Mouse (Mus musculus): ENCODE results near the gene Ccdc24. TPM values are rescaled to one million over a fixed set of nuclear protein-coding genes. Genes with fewer than 3 reads are reported as not detected.

Gene Ccdc24
- total RNA-seq (2017) = 0.15 and 0.32 TPM in 2 replicates

- ATAC-seq (replicated peaks; ENCODE audit: low read depth, poor library complexity, severe bottlenecking) = no peak
Observed at GRCm38 (mm10) chr4:117872471-117872886, at the start of gene Ccdc24. Gene Ccdc24, minus strand, starts transcription at chr4:117872557.

GRCm38 (mm10) chr4:117921358-117921757, 49.0 kb upstream of the Ccdc24 start:
- no peak for ATAC-seq (replicated peaks; ENCODE audit: low read depth, poor library complexity, severe bottlenecking)

GRCm38 (mm10) chr4:117918762-117919161, 46.4 kb upstream of the Ccdc24 start:
- ATAC-seq (replicated peaks; ENCODE audit: low read depth, poor library complexity, severe bottlenecking) = no peak

GRCm38 (mm10) chr4:117918261-117918660, 45.9 kb upstream of the Ccdc24 start:
- no peak for ATAC-seq (replicated peaks; ENCODE audit: low read depth, poor library complexity, severe bottlenecking)

GRCm38 (mm10) chr4:117917847-117918246, 45.5 kb upstream of the Ccdc24 start:
- ATAC-seq (replicated peaks; ENCODE audit: low read depth, poor library complexity, severe bottlenecking) = no peak

GRCm38 (mm10) chr4:117917402-117917801, 45.0 kb upstream of the Ccdc24 start:
- ATAC-seq (replicated peaks; ENCODE audit: low read depth, poor library complexity, severe bottlenecking) = no peak

- ATAC-seq (replicated peaks; ENCODE audit: low read depth, poor library complexity, severe bottlenecking) = no peak
Observed at GRCm38 (mm10) chr4:117916386-117916785, 44.0 kb upstream of the Ccdc24 start.

GRCm38 (mm10) chr4:117915489-117916105, 43.2 kb upstream of the Ccdc24 start:
- peak; percentile 24 for ATAC-seq (replicated peaks; ENCODE audit: low read depth, poor library complexity, severe bottlenecking)

GRCm38 (mm10) chr4:117914591-117915442, 42.5 kb upstream of the Ccdc24 start, which contains the start of gene Ipo13:
Gene Ipo13, minus strand, starts transcription at chr4:117914999.
- peak; percentile 85 for ATAC-seq (replicated peaks; ENCODE audit: low read depth, poor library complexity, severe bottlenecking)

GRCm38 (mm10) chr4:117914031-117914430, 41.7 kb upstream of the Ccdc24 start:
- no peak for ATAC-seq (replicated peaks; ENCODE audit: low read depth, poor library complexity, severe bottlenecking)

GRCm38 (mm10) chr4:117913421-117913820, 41.1 kb upstream of the Ccdc24 start:
- ATAC-seq (replicated peaks; ENCODE audit: low read depth, poor library complexity, severe bottlenecking) = no peak

- no peak for ATAC-seq (replicated peaks; ENCODE audit: low read depth, poor library complexity, severe bottlenecking)
Observed at GRCm38 (mm10) chr4:117912685-117913273, 40.4 kb upstream of the Ccdc24 start.

GRCm38 (mm10) chr4:117912131-117912561, 39.8 kb upstream of the Ccdc24 start:
- ATAC-seq (replicated peaks; ENCODE audit: low read depth, poor library complexity, severe bottlenecking) = no peak

GRCm38 (mm10) chr4:117908834-117909453, 36.6 kb upstream of the Ccdc24 start:
- no peak for ATAC-seq (replicated peaks; ENCODE audit: low read depth, poor library complexity, severe bottlenecking)

- no peak for ATAC-seq (replicated peaks; ENCODE audit: low read depth, poor library complexity, severe bottlenecking)
Observed at GRCm38 (mm10) chr4:117906196-117906595, 33.8 kb upstream of the Ccdc24 start.

GRCm38 (mm10) chr4:117904761-117905160, 32.4 kb upstream of the Ccdc24 start:
- ATAC-seq (replicated peaks; ENCODE audit: low read depth, poor library complexity, severe bottlenecking) = no peak

- ATAC-seq (replicated peaks; ENCODE audit: low read depth, poor library complexity, severe bottlenecking) = no peak
Observed at GRCm38 (mm10) chr4:117904094-117904493, 31.7 kb upstream of the Ccdc24 start.

- no peak for ATAC-seq (replicated peaks; ENCODE audit: low read depth, poor library complexity, severe bottlenecking)
Observed at GRCm38 (mm10) chr4:117898111-117898510, 25.8 kb upstream of the Ccdc24 start.

- no peak for ATAC-seq (replicated peaks; ENCODE audit: low read depth, poor library complexity, severe bottlenecking)
Observed at GRCm38 (mm10) chr4:117896031-117896430, 23.7 kb upstream of the Ccdc24 start.

- ATAC-seq (replicated peaks; ENCODE audit: low read depth, poor library complexity, severe bottlenecking) = no peak
Observed at GRCm38 (mm10) chr4:117895339-117895738, 23.0 kb upstream of the Ccdc24 start.

Data from common myeloid progenitor, adult 5-6 weeks (primary cell).